28 mouse cellular contexts compared by ENCODE assay signal in the genomic region with DNA sequence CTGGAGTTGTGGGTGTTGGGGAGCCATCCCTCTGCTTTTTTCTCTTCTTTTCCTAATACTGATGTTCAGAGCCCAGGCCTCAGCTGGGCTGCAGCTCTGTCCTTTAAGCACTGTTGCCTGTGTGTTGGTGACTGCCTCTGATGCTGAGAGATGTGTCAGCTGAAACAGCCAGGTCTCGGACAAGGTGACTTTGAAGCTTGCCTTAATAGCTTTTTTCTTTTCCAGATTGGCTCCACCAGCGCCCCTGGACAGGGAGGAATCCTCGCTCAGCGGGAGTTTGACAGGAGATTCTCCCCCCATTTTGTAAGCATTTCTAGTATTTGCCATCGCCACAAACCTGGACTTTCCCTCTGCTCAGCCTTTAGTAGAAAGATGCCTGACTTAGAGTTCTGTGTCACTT. TPM values are rescaled to one million over a fixed set of nuclear protein-coding genes. Genes with fewer than 3 reads are reported as not detected.
A peak's percentile ranks its signal among the peaks of the same experiment; 100 is the strongest.
DNase-seq lines count a peak whose midpoint lies in the region; ATAC-seq and TF ChIP-seq lines count a peak whose summit lies in the region.
"Had no signal": no experiment of that assay in that cellular context is flagged by ENCODE, and none has a peak within 500 bp of the region (broad histone marks: within the 10 kb centered on the region; RNA-seq: fewer than 3 reads in every experiment).

No protein-coding gene starts in this region.

- in situ Hi-C loops in ES-E14 (cut with MboI; ENCODE audit: low sequenced_read_pairs in 2 of 2, unreplicated experiment in 2 of 2) = no loop called here

- H3K27ac ChIP-seq in lung, embryonic 16.5 days (ENCODE audit: low read length) = peak overlapping the region; percentile 85; the same call in 1 of the 2 replicates
- H3K27ac ChIP-seq in ES-Bruce4 (ENCODE audit: insufficient read depth, low read length) (peak overlapping the region; percentile 87), ES-E14 (ENCODE audit: insufficient read depth, low read depth, low read length, poor library complexity, severe bottlenecking) (peak overlapping the region; percentile 58; the same call in 1 of the 2 replicates)
- no peak overlapping the region for H3K27ac ChIP-seq in liver, embryonic 11.5 days (ENCODE audit: low read depth, low read length)
- H3K27ac ChIP-seq: embryonic facial prominence, embryonic 10.5 days; embryonic facial prominence, embryonic 13.5 days; forebrain, embryonic 12.5 days; forebrain, embryonic 15.5 days; heart, adult 2 months; heart, embryonic 10.5 days; heart, embryonic 13.5 days; hindbrain, embryonic 12.5 days; hindbrain, embryonic 15.5 days had no signal

- no peaks in the 10 kb centered on the region for H3K27me3 ChIP-seq in lung, embryonic 16.5 days (ENCODE audit: control insufficient read depth, insufficient read depth, low read depth, low read length)
- no peaks in the 10 kb centered on the region for H3K27me3 ChIP-seq in ES-Bruce4 (ENCODE audit: control insufficient read depth, insufficient read depth, low read length, poor library complexity, severe bottlenecking)
- no peaks in the 10 kb centered on the region for H3K27me3 ChIP-seq in liver, embryonic 11.5 days (replicated peaks; ENCODE audit: control insufficient read depth, insufficient read depth, low read length)
- H3K27me3 ChIP-seq: embryonic facial prominence, embryonic 13.5 days; forebrain, embryonic 12.5 days; forebrain, embryonic 15.5 days; heart, embryonic 13.5 days; hindbrain, embryonic 12.5 days; hindbrain, embryonic 15.5 days had no signal

- no peak for DNase-seq in lung, adult 18-20 months
- no peak for DNase-seq in ES-E14 (ENCODE audit: low read depth, low spot score)
- no peak for DNase-seq in liver, embryonic 11.5 days (ENCODE audit: low spot score)
- DNase-seq in thymus, postnatal 10 days (ENCODE audit: low spot score in 2 of 2) = no peak
- DNase-seq: adrenal gland, adult 2 months; adrenal gland, postnatal 14 days; cerebellum, adult 11-12 months; cerebellum, adult 8-10 months; cerebellum, postnatal 10 days; cerebellum, postnatal 36 days; embryo, embryonic 11 days; gastrocnemius, postnatal 25 days; heart, adult 2 months had no signal

- no peak overlapping the region for H3K4me2 ChIP-seq in lung, embryonic 16.5 days (ENCODE audit: low read depth, low read length)
- no peak overlapping the region for H3K4me2 ChIP-seq in liver, embryonic 11.5 days
- H3K4me2 ChIP-seq: embryonic facial prominence, embryonic 13.5 days; forebrain, embryonic 12.5 days; forebrain, embryonic 15.5 days; heart, embryonic 13.5 days; hindbrain, embryonic 12.5 days; hindbrain, embryonic 15.5 days had no signal

- TF ChIP-seq EP300 in ES-Bruce4 (IDR thresholded peaks at IDR 0.05; ENCODE audit: insufficient read depth, low read depth, low read length) = peak; percentile 85

- peaks cover 35% of the 10 kb centered on the region for H3K36me3 ChIP-seq in lung, embryonic 16.5 days (ENCODE audit: control insufficient read depth, insufficient read depth, low read length)
- H3K36me3 ChIP-seq in ES-Bruce4 (ENCODE audit: control insufficient read depth, insufficient read depth, low read length, poor library complexity, severe bottlenecking) (peaks cover 51% of the 10 kb centered on the region), ES-E14 (ENCODE audit: control insufficient read depth, insufficient read depth, low read length, poor library complexity, severe bottlenecking) (peaks cover 44% of the 10 kb centered on the region)
- peaks cover 51% of the 10 kb centered on the region for H3K36me3 ChIP-seq in liver, embryonic 11.5 days (ENCODE audit: control insufficient read depth, insufficient read depth, low read length)

- no peak for ATAC-seq in lung, embryonic 16.5 days (ENCODE audit: low read depth)
- no peak for ATAC-seq in liver, embryonic 11.5 days (replicated peaks; ENCODE audit: low FRiP score)
- ATAC-seq: CD4-positive, CD25-positive, alpha-beta regulatory T cell, adult 4 months; forebrain, embryonic 15.5 days had no signal

- 79% methylated on average over 5 of the region's 5 CpGs for WGBS in lung, embryonic 16.5 days
- WGBS in liver, embryonic 11.5 days = 95% methylated on average over 5 of the region's 5 CpGs

- no peak overlapping the region for H3K9ac ChIP-seq in lung, embryonic 16.5 days (ENCODE audit: low read length)
- H3K9ac ChIP-seq in ES-Bruce4 (ENCODE audit: low read depth, poor library complexity, severe bottlenecking) = 0 out of 2 replicates have a peak overlapping the region, but pooled peaks have one; percentile 11
- H3K9ac ChIP-seq in ES-E14 (ENCODE audit: insufficient read depth, low read depth, low read length, poor library complexity, severe bottlenecking) = peak overlapping the region; percentile 13; the same call in 1 of the 2 replicates
- no peak overlapping the region for H3K9ac ChIP-seq in liver, embryonic 11.5 days (ENCODE audit: low read depth, low read length)
- H3K9ac ChIP-seq: embryonic facial prominence, embryonic 13.5 days; forebrain, embryonic 12.5 days; forebrain, embryonic 15.5 days; heart, embryonic 13.5 days; hindbrain, embryonic 12.5 days; hindbrain, embryonic 15.5 days had no signal

- peaks cover 11% of the 10 kb centered on the region for H3K4me1 ChIP-seq in lung, embryonic 16.5 days (replicated peaks; ENCODE audit: control insufficient read depth, insufficient read depth, low read length)
- H3K4me1 ChIP-seq in ES-Bruce4 (ENCODE audit: control insufficient read depth, insufficient read depth, low read length) = peaks cover 13% of the 10 kb centered on the region
- peaks cover 15 to 24% of the 10 kb centered on the region in 2 experiments; a peak in 3 of 4 replicates for H3K4me1 ChIP-seq in ES-E14 (ENCODE audit: control insufficient read depth in 2 of 2, insufficient read depth in 2 of 2, low read length in 2 of 2, poor library complexity in 1 of 2)
- H3K4me1 ChIP-seq in liver, embryonic 11.5 days (replicated peaks; ENCODE audit: control insufficient read depth, insufficient read depth, low read length) = no peaks in the 10 kb centered on the region; the same call in 1 of the 2 replicates

- H3K9me3 ChIP-seq in lung, embryonic 16.5 days (ENCODE audit: control insufficient read depth, low read length) = no peaks in the 10 kb centered on the region
- no peaks in the 10 kb centered on the region for H3K9me3 ChIP-seq in ES-Bruce4 (replicated peaks; ENCODE audit: control insufficient read depth, insufficient read depth, low read length, poor library complexity, severe bottlenecking)
- H3K9me3 ChIP-seq in ES-E14 (ENCODE audit: control insufficient read depth, insufficient read depth, low read depth, low read length) = no peaks in the 10 kb centered on the region
- H3K9me3 ChIP-seq in liver, embryonic 11.5 days (ENCODE audit: control insufficient read depth, low read length) = no peaks in the 10 kb centered on the region
- H3K9me3 ChIP-seq: embryonic facial prominence, embryonic 10.5 days; embryonic facial prominence, embryonic 13.5 days; forebrain, embryonic 12.5 days; forebrain, embryonic 15.5 days; heart, embryonic 10.5 days; heart, embryonic 13.5 days; hindbrain, embryonic 12.5 days; hindbrain, embryonic 15.5 days had no signal

- TF ChIP-seq POLR2A in ES-Bruce4 (IDR thresholded peaks at IDR 0.05; ENCODE audit: insufficient read depth, low read length) = no peak

- H3K4me3 ChIP-seq in lung, embryonic 16.5 days (ENCODE audit: low read length) = no peak overlapping the region
- no peak overlapping the region for H3K4me3 ChIP-seq in ES-Bruce4 (ENCODE audit: low read depth, low read length)
- no peak overlapping the region for H3K4me3 ChIP-seq in ES-E14 (ENCODE audit: insufficient read depth in 1 of 2, low read depth in 1 of 2, low read length in 2 of 2, poor library complexity in 1 of 2, severe bottlenecking in 1 of 2)
- no peak overlapping the region for H3K4me3 ChIP-seq in liver, embryonic 11.5 days (ENCODE audit: low read depth, low read length)
- H3K4me3 ChIP-seq: embryonic facial prominence, embryonic 10.5 days; embryonic facial prominence, embryonic 13.5 days; erythroblast, embryonic 14.5 days; forebrain, embryonic 12.5 days; forebrain, embryonic 15.5 days; heart, adult 2 months; heart, embryonic 10.5 days; heart, embryonic 13.5 days; hindbrain, embryonic 12.5 days; hindbrain, embryonic 15.5 days had no signal

- no peak for TF ChIP-seq CTCF in ES-Bruce4 (IDR thresholded peaks at IDR 0.05; ENCODE audit: low read depth, low read length)

TF ChIP-seq in ES-E14, 5 proteins besides CTCF, POLR2A, EP300 and RAD21 (continues in another document):
- no peak for TF ChIP-seq ZNF384 (IDR thresholded peaks at IDR 0.05; ENCODE audit: low read depth, low read length)
- TF ChIP-seq MAFK (IDR thresholded peaks at IDR 0.05; ENCODE audit: insufficient read depth, low read depth, low read length) = no peak
- TF ChIP-seq ZC3H11A (IDR thresholded peaks at IDR 0.05; ENCODE audit: borderline replicate concordance, low read depth, low read length) = no peak

RNA-seq across cellular contexts. Expression of a gene that starts 11.0 kb away (rescaled TPM):
- 354 and 367 TPM in 2 replicates for polyA plus RNA-seq in lung, embryonic 16.5 days (2015; fragmentation: Nextera tagmentation; extraction: Ambion mirVana)
- 348 and 382 TPM in 2 replicates for polyA plus RNA-seq in ES-Bruce4 (2011; ENCODE audit: insufficient read depth, insufficient read length, low read depth, missing spikeins)
- total RNA-seq in ES-E14 (2012; rRNA removed) = 827 and 1,221 TPM in 2 replicates
- 306 and 307 TPM in 2 replicates for polyA plus RNA-seq in liver, embryonic 11.5 days (2014; fragmentation: Nextera tagmentation; extraction: Ambion mirVana)

RNA-seq across cellular contexts. Expression of a gene that starts 19.1 kb away (rescaled TPM):
- polyA plus RNA-seq in lung, embryonic 16.5 days (2015; fragmentation: Nextera tagmentation; extraction: Ambion mirVana) = 123 and 125 TPM in 2 replicates
- 71.2 and 74.9 TPM in 2 replicates for polyA plus RNA-seq in ES-Bruce4 (2011; ENCODE audit: insufficient read depth, insufficient read length, low read depth, missing spikeins)
- 50.8 and 80.0 TPM in 2 replicates for total RNA-seq in ES-E14 (2012; rRNA removed)
- 64.3 and 66.3 TPM in 2 replicates for polyA plus RNA-seq in liver, embryonic 11.5 days (2014; fragmentation: Nextera tagmentation; extraction: Ambion mirVana)

RNA-seq across cellular contexts. Expression of a gene that starts 33.1 kb away (rescaled TPM):
- polyA plus RNA-seq in lung, embryonic 16.5 days (2015; fragmentation: Nextera tagmentation; extraction: Ambion mirVana) = 39.3 and 41.8 TPM in 2 replicates
- 118 and 133 TPM in 2 replicates for polyA plus RNA-seq in ES-Bruce4 (2011; ENCODE audit: insufficient read depth, insufficient read length, low read depth, missing spikeins)
- total RNA-seq in ES-E14 (2012; rRNA removed) = 103 and 135 TPM in 2 replicates
- polyA plus RNA-seq in liver, embryonic 11.5 days (2014; fragmentation: Nextera tagmentation; extraction: Ambion mirVana) = 65.8 and 67.7 TPM in 2 replicates

RNA-seq across cellular contexts. Expression of a gene that starts 33.8 kb away (rescaled TPM):
- polyA plus RNA-seq in lung, embryonic 16.5 days (2015; fragmentation: Nextera tagmentation; extraction: Ambion mirVana) = 169 and 183 TPM in 2 replicates
- 138 and 151 TPM in 2 replicates for polyA plus RNA-seq in ES-Bruce4 (2011; ENCODE audit: insufficient read depth, insufficient read length, low read depth, missing spikeins)
- 108 and 112 TPM in 2 replicates for total RNA-seq in ES-E14 (2012; rRNA removed)
- 111 and 120 TPM in 2 replicates for polyA plus RNA-seq in liver, embryonic 11.5 days (2014; fragmentation: Nextera tagmentation; extraction: Ambion mirVana)

RNA-seq across cellular contexts. Expression of a gene that starts 38.5 kb away (rescaled TPM):
- polyA plus RNA-seq in lung, embryonic 16.5 days (2015; fragmentation: Nextera tagmentation; extraction: Ambion mirVana) = 48.0 and 61.2 TPM in 2 replicates
- polyA plus RNA-seq in ES-Bruce4 (2011; ENCODE audit: insufficient read depth, insufficient read length, low read depth, missing spikeins) = 33.2 and 35.1 TPM in 2 replicates
- 2.1 and 4.0 TPM in 2 replicates for total RNA-seq in ES-E14 (2012; rRNA removed)
- 1.1 and 1.2 TPM in 2 replicates for polyA plus RNA-seq in liver, embryonic 11.5 days (2014; fragmentation: Nextera tagmentation; extraction: Ambion mirVana)
- total RNA-seq: adrenal gland, adult 2 months; adrenal gland, postnatal 14 days; gastrocnemius, adult 8-10 months; gastrocnemius, postnatal 25 days; heart, adult 2 months; heart, postnatal 25 days; hematopoietic stem cell, adult 5-6 weeks had no signal
- polyA plus RNA-seq: CD4-positive, CD25-positive, alpha-beta regulatory T cell, adult 4 months; erythroblast, embryonic 14.5 days had no signal

Comparison
In these comparisons a context has a peak if more than half of its experiments do, and no peak if none do; other contexts are left out.
1. H3K9ac ChIP-seq: peak in ES-Bruce4 (single experiment) and ES-E14 (single experiment); none in lung, embryonic 16.5 days (single experiment) and liver, embryonic 11.5 days (single experiment).